Mouse (Mus musculus) MEL (cell line): ENCODE data around the gene D430041D05Rik. TPM values are rescaled to one million over a fixed set of nuclear protein-coding genes. Genes with fewer than 3 reads are reported as not detected.

Experiments used
- DNase-seq: peaks from one replicate; pipeline ENCODE4 v3.0.0; 2011; ENCODE audit warnings: low read depth, low spot score
- H3K27ac ChIP-seq: 2 replicates; pipeline ENCODE4 v1.5.1; 2012; ENCODE audit warnings: low read depth, mild to moderate bottlenecking, control low read depth, low read length, moderate library complexity; ENCODE audit not compliant: control insufficient read depth
- H3K27me3 ChIP-seq, 2 experiments: fragments of 150-350 bp in 1 of 2; sonication (generic) in 1 of 2; 2 replicates each; pipeline ENCODE4 v1.6.1; 2012; ENCODE audit warnings: low read length in 2 of 2, mild to moderate bottlenecking in 2 of 2, improper control_type of control experiment in 1 of 2, moderate library complexity in 1 of 2; ENCODE audit not compliant: insufficient read depth in 2 of 2, control insufficient read depth in 1 of 2
- H3K36me3 ChIP-seq, 2 experiments: 2 replicates each; pipeline ENCODE4 v1.6.1; 2012 to 2014; ENCODE audit warnings: low read length in 2 of 2, improper control_type of control experiment in 1 of 2, inconsistent platforms in 1 of 2, mild to moderate bottlenecking in 1 of 2; ENCODE audit not compliant: insufficient read depth in 2 of 2, control insufficient read depth in 1 of 2
- H3K4me1 ChIP-seq, 2 experiments: fragments of 150-350 bp in 1 of 2; sonication (generic) in 1 of 2; 2 replicates each; pipeline ENCODE4 v1.6.1; 2012; ENCODE audit warnings: low read length in 2 of 2, improper control_type of control experiment in 1 of 2, mild to moderate bottlenecking in 1 of 2; ENCODE audit not compliant: insufficient read depth in 2 of 2, control insufficient read depth in 1 of 2
- H3K4me3 ChIP-seq, 2 experiments: fragments of 150-350 bp in 1 of 2; sonication (generic) in 1 of 2; 2 replicates each; pipeline ENCODE4 v1.5.1; 2012; ENCODE audit warnings: low read depth in 2 of 2, low read length in 2 of 2, mild to moderate bottlenecking in 2 of 2, moderate library complexity in 2 of 2, control low read depth in 1 of 2, improper control_type of control experiment in 1 of 2; ENCODE audit not compliant: control insufficient read depth in 1 of 2, insufficient read depth in 1 of 2
- H3K79me2 ChIP-seq: 2 replicates; pipeline ENCODE4 v1.6.1; 2012; ENCODE audit warnings: mild to moderate bottlenecking, low read length, moderate library complexity; ENCODE audit not compliant: control insufficient read depth, poor library complexity, insufficient read depth
- H3K9ac ChIP-seq: 2 replicates; pipeline ENCODE4 v1.6.1; 2012; ENCODE audit warnings: low read depth, mild to moderate bottlenecking, control low read depth, low read length, moderate library complexity; ENCODE audit not compliant: control insufficient read depth, poor library complexity, severe bottlenecking
- H3K9me3 ChIP-seq: fragments of 150-350 bp; sonication (generic); replicated peaks from 2 replicates; pipeline ENCODE4 v1.6.1; 2012; ENCODE audit warnings: mild to moderate bottlenecking, low read length, improper control_type of control experiment, moderate library complexity; ENCODE audit not compliant: insufficient read depth
- BHLHE40 ChIP-seq: IDR thresholded peaks from 2 replicates; pipeline ENCODE4 v1.6.1; 2012; ENCODE audit warnings: low read depth, mild to moderate bottlenecking, inconsistent platforms, low read length, improper control_type of control experiment, borderline replicate concordance
- CHD2 ChIP-seq: IDR thresholded peaks from 2 replicates; pipeline ENCODE4 v1.6.1; 2011; ENCODE audit warnings: low read length, improper control_type of control experiment
- ELF1 ChIP-seq: IDR thresholded peaks from 2 replicates; pipeline ENCODE4 v1.6.1; 2014; ENCODE audit warnings: low read depth, mild to moderate bottlenecking, inconsistent platforms, low read length, improper control_type of control experiment, moderate library complexity
- GABPA ChIP-seq: IDR thresholded peaks from 2 replicates; pipeline ENCODE4 v1.6.1; 2012; ENCODE audit warnings: low read depth, mild to moderate bottlenecking, inconsistent platforms, low read length, improper control_type of control experiment, moderate library complexity
- HCFC1 ChIP-seq: IDR thresholded peaks from 2 replicates; pipeline ENCODE4 v1.6.1; 2012; ENCODE audit warnings: low read depth, mild to moderate bottlenecking, inconsistent platforms, low read length, improper control_type of control experiment, moderate library complexity
- KAT2A ChIP-seq: conservative IDR thresholded peaks from 2 replicates; pipeline ENCODE4 v1.6.1; 2012; ENCODE audit warnings: low read depth, low read length, improper control_type of control experiment, inconsistent platforms
- MAFK ChIP-seq: IDR thresholded peaks from 2 replicates; pipeline ENCODE4 v1.6.1; 2011; ENCODE audit warnings: low read depth, mild to moderate bottlenecking, low read length, improper control_type of control experiment, borderline replicate concordance
- MAX ChIP-seq: IDR thresholded peaks from 2 replicates; pipeline ENCODE4 v1.6.1; 2011; ENCODE audit warnings: low read length, improper control_type of control experiment
- MAZ ChIP-seq: IDR thresholded peaks from 2 replicates; pipeline ENCODE4 v1.6.1; 2012; ENCODE audit warnings: low read depth, mild to moderate bottlenecking, inconsistent platforms, low read length, improper control_type of control experiment
- MEF2A ChIP-seq: IDR thresholded peaks from 2 replicates; pipeline ENCODE4 v1.6.1; 2014; ENCODE audit warnings: low read depth, mild to moderate bottlenecking, inconsistent platforms, low read length, improper control_type of control experiment; ENCODE audit not compliant: poor library complexity, insufficient replicate concordance, severe bottlenecking; ENCODE audit errors: extremely low read depth
- MYB ChIP-seq: IDR thresholded peaks from 2 replicates; pipeline ENCODE4 v1.6.1; 2011; ENCODE audit warnings: mild to moderate bottlenecking, low read depth, low read length, improper control_type of control experiment
- MYC ChIP-seq: IDR thresholded peaks from 2 replicates; pipeline ENCODE4 v1.6.1; 2011; ENCODE audit warnings: low read depth, mild to moderate bottlenecking, low read length, improper control_type of control experiment, moderate library complexity
- POLR2AphosphoS2 ChIP-seq: IDR thresholded peaks from 2 replicates; pipeline ENCODE4 v1.6.1; 2011; ENCODE audit warnings: low read length, improper control_type of control experiment
- POLR2AphosphoS5 ChIP-seq: IDR thresholded peaks from 2 replicates; pipeline ENCODE4 v1.6.1; 2012; ENCODE audit warnings: low read depth, borderline replicate concordance, mild to moderate bottlenecking, inconsistent platforms, low read length, moderate library complexity, mixed read lengths
- RCOR1 ChIP-seq: IDR thresholded peaks from 2 replicates; pipeline ENCODE4 v1.6.1; 2012; ENCODE audit warnings: low read depth, mild to moderate bottlenecking, inconsistent platforms, low read length, improper control_type of control experiment
- SIN3A ChIP-seq: IDR thresholded peaks from 2 replicates; pipeline ENCODE4 v1.6.1; 2012; ENCODE audit warnings: low read length, improper control_type of control experiment, inconsistent platforms
- SMC3 ChIP-seq: IDR thresholded peaks from 2 replicates; pipeline ENCODE4 v1.6.1; 2011; ENCODE audit warnings: low read depth, low read length, improper control_type of control experiment
- TCF12 ChIP-seq: IDR thresholded peaks from 2 replicates; pipeline ENCODE4 v1.6.1; 2014; ENCODE audit warnings: low read depth, mild to moderate bottlenecking, inconsistent platforms, low read length, improper control_type of control experiment, moderate library complexity
- UBTF ChIP-seq: IDR thresholded peaks from 2 replicates; pipeline ENCODE4 v1.6.1; 2012; ENCODE audit warnings: low read depth, mild to moderate bottlenecking, inconsistent platforms, low read length, improper control_type of control experiment, moderate library complexity, borderline replicate concordance; ENCODE audit not compliant: insufficient read depth
- ZC3H11A ChIP-seq: IDR thresholded peaks from 2 replicates; pipeline ENCODE4 v1.6.1; 2012; ENCODE audit warnings: low read depth, mild to moderate bottlenecking, inconsistent platforms, low read length, improper control_type of control experiment
- polyA plus RNA-seq, 2 experiments: library from polyadenylated mRNA; stranded (reverse) in 1 of 2; unstranded in 1 of 2; fragments of >175 nt in 1 of 2; fragments of >200 nt in 1 of 2; gene quantifications; 2 replicates each; pipeline versions ENCODE4 v1.2.1 to v1.2.4; 2012; ENCODE audit warnings: low replicate concordance in 2 of 2, low read depth in 1 of 2; ENCODE audit not compliant: insufficient read length in 2 of 2, insufficient read depth in 1 of 2, missing spikeins in 1 of 2
- total RNA-seq: library from RNA; depleted of rRNA; stranded (reverse); fragments of 300-350 nt; gene quantifications from 2 replicates; pipeline ENCODE4 v1.2.3, GENCODE M21; 2012

Gene D430041D05Rik
- total and polyA plus RNA-seq, 3 experiments, result 0.46 to 1.1 TPM; not detected in 1

DNA sequence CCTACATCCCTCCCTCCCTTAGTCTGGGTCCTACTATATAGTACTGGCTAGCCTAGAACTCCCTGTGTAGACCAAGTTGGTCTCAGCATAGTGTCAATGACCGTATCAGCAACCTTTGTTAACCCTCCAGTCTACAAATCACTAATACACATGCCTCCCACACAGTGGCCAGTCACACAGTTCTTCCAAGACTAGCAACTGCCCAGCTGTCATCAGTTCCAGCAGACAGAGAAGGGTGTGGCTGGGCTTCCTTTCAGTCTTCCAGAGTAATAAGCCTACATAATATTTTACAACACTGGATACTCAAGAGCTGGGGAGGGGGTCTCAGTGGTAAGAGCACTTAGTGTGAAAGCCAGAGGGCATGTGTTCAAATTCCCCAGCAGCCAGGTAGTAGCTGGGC, 9.2 kb upstream of the D430041D05Rik start:
- no peak overlapping the region for H3K9ac ChIP-seq
- H3K79me2 ChIP-seq, result no peaks in the 10 kb centered on the region
- TF ChIP-seq KAT2A (no peak), RCOR1 (no peak), ELF1 (no peak), HCFC1 (no peak), BHLHE40 (no peak), MAZ (no peak), MAX (no peak)
- no peaks in the 10 kb centered on the region for H3K9me3 ChIP-seq
- H3K27ac ChIP-seq, result no peak overlapping the region
- peaks cover 0 to 8% of the 10 kb centered on the region in 2 experiments; a peak in 1 of 4 replicates for H3K4me1 ChIP-seq
- H3K36me3 ChIP-seq, result no peaks in the 10 kb centered on the region; a peak in 1 of 4 replicates
- H3K27me3 ChIP-seq, result no peaks in the 10 kb centered on the region; a peak in 1 of 4 replicates
- H3K4me3 ChIP-seq, result no peak overlapping the region
- no peak for DNase-seq

DNA sequence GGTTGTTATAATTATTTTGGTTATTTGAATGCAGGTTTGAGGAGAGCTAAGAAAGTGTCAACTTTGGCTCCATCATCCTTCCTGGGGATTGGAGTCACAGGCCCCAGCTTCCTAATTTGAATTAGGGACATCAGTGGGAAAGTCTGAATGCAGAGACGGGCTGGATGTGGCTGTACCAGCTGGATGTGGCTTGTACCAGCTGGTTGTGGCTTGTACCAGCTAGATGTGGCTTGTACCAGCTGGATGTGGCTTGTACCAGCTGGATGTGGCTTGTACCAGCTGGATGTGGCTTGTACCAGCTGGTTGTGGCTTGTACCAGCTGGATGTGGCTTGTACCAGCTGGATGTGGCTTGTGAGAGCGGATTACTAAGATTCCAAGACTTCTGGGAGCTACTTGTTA, 8.6 kb upstream of the D430041D05Rik start:
- Histone ChIP-seq H3K27ac (no peak overlapping the region), H3K9ac (no peak overlapping the region)
- TF ChIP-seq POLR2AphosphoS5 (no peak), MYC (no peak)

DNA sequence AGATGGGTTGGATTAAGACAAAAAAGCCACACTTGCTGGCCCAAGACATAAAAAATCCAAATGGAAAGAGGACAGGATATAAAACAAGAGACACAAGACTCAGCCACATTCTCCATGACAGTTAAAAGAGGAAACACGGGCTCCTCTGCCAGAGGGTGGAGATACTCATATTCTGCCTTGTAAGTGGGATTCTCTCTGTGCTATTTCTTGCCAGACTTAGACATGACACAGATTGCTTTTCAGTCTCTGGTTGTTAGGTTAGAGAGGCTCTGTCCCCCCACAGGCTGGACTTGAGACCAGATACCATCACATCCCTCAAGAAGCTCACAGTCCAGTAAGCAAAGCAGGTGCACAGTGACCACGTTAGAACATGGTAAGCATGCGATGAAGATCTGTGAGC, 2.2 kb upstream of the D430041D05Rik start:
- no peak overlapping the region for H3K4me3 ChIP-seq
- H3K36me3 ChIP-seq, result no peaks in the 10 kb centered on the region
- DNase-seq, result no peak
- H3K79me2 ChIP-seq, result no peaks in the 10 kb centered on the region
- H3K9me3 ChIP-seq, result no peaks in the 10 kb centered on the region
- H3K27ac ChIP-seq, result no peak overlapping the region
- no peak overlapping the region for H3K9ac ChIP-seq
- no peak for TF ChIP-seq POLR2AphosphoS2
- TF ChIP-seq SIN3A, result no peak
- no peak for TF ChIP-seq MAFK
- no peak for TF ChIP-seq HCFC1
- no peak for TF ChIP-seq MYC
- no peak for TF ChIP-seq ZC3H11A
- no peak for TF ChIP-seq ELF1
- no peak for TF ChIP-seq MAX
- TF ChIP-seq MEF2A, result no peak
- TF ChIP-seq SMC3, result no peak
- TF ChIP-seq KAT2A, result no peak
- TF ChIP-seq CHD2, result no peak
- no peak for TF ChIP-seq TCF12
- no peak for TF ChIP-seq GABPA
- TF ChIP-seq POLR2AphosphoS5, result no peak
- TF ChIP-seq UBTF, result no peak
- no peak for TF ChIP-seq MYB
- peaks cover 1 to 3% of the 10 kb centered on the region in 2 experiments; a peak in 3 of 4 replicates for H3K27me3 ChIP-seq
- no peaks in the 10 kb centered on the region for H3K4me1 ChIP-seq

More for the DNA sequence above, 8.6 kb upstream of the D430041D05Rik start:
- no peaks in the 10 kb centered on the region; a peak in 1 of 4 replicates for H3K27me3 ChIP-seq
- H3K36me3 ChIP-seq, result no peaks in the 10 kb centered on the region; a peak in 1 of 4 replicates
- DNase-seq, result no peak
- no peaks in the 10 kb centered on the region for H3K9me3 ChIP-seq
- H3K4me1 ChIP-seq, result peaks cover 0 to 8% of the 10 kb centered on the region in 2 experiments; a peak in 1 of 4 replicates
- H3K4me3 ChIP-seq, result no peak overlapping the region
- H3K79me2 ChIP-seq, result no peaks in the 10 kb centered on the region
